Mouse (Mus musculus) neural tube, embryonic 13.5 days (tissue): ENCODE results near the gene Foxd1. TPM values are rescaled to one million over a fixed set of nuclear protein-coding genes. Genes with fewer than 3 reads are reported as not detected.

ENCODE experiments used
- ATAC-seq: fragments of 200-750 bp; cut with Nextera tagmentation; 2 replicates; pipeline ENCODE4 v1.8.0; 2017; ENCODE audit warnings: low read depth, mild to moderate bottlenecking, moderate TSS enrichment, moderate library complexity
- H3K27ac ChIP-seq: fragments of 300-500 bp; sonication (generic); replicated peaks from 2 replicates; pipeline ENCODE4 v1.5.1; 2015; ENCODE audit warnings: moderate library complexity, mild to moderate bottlenecking, inconsistent platforms
- H3K27me3 ChIP-seq: fragments of 300-500 bp; sonication (generic); 2 replicates; pipeline ENCODE4 v1.6.1; 2015; ENCODE audit warnings: mild to moderate bottlenecking, inconsistent platforms
- H3K36me3 ChIP-seq: fragments of 300-500 bp; sonication (generic); 2 replicates; pipeline ENCODE4 v1.6.1; 2015; ENCODE audit warnings: mild to moderate bottlenecking, inconsistent platforms
- H3K4me1 ChIP-seq: fragments of 300-500 bp; sonication (generic); replicated peaks from 2 replicates; pipeline ENCODE4 v1.6.1; 2015; ENCODE audit warnings: inconsistent platforms
- H3K4me2 ChIP-seq: fragments of 300-500 bp; sonication (generic); 2 replicates; pipeline ENCODE4 v1.6.1; 2015; ENCODE audit warnings: inconsistent platforms, mild to moderate bottlenecking, moderate library complexity
- H3K4me3 ChIP-seq: fragments of 300-500 bp; sonication (generic); 2 replicates; pipeline ENCODE4 v1.5.1; 2015; ENCODE audit warnings: mild to moderate bottlenecking, inconsistent platforms
- H3K9ac ChIP-seq: fragments of 300-500 bp; sonication (generic); 2 replicates; pipeline ENCODE4 v1.6.1; 2015; ENCODE audit warnings: moderate library complexity, mild to moderate bottlenecking, inconsistent platforms
- H3K9me3 ChIP-seq: fragments of 300-500 bp; sonication (generic); 2 replicates; pipeline ENCODE4 v1.6.1; 2016; ENCODE audit warnings: inconsistent platforms
- WGBS: fragments of 180-500 bp; shearing (Covaris S2); methylation state at CpG from one replicate; pipeline ENCODE4 v1.1.7; 2015; 5-methylcytosine and 5-hydroxymethylcytosine counted together
- polyA plus RNA-seq: library from polyadenylated mRNA; unstranded; fragments of >200 nt; fragmentation: Nextera tagmentation; extraction: Ambion mirVana; gene quantifications from 2 replicates; pipeline ENCODE4 v1.2.1, GENCODE M21; 2015

Foxd1 gene
- polyA plus RNA-seq, 1 experiment from 2014 or later: 1.4 TPM

- Histone ChIP-seq H3K36me3 (no peaks in the 10 kb centered on the region), H3K9ac (peak overlapping the region; percentile 67)
These were observed 2.3 kb downstream of the Foxd1 start for GRCm38 (mm10) chr13:98356176-98356972.

GRCm38 (mm10) chr13:98356973-98357425 is 3.0 kb downstream of the Foxd1 start:
- Histone ChIP-seq H3K27ac (no peak overlapping the region), H3K9ac (no peak overlapping the region), H3K4me3 (peak overlapping the region; percentile 20), H3K4me1 (peaks cover 34% of the 10 kb centered on the region), H3K36me3 (no peaks in the 10 kb centered on the region), H3K4me2 (no peak overlapping the region), H3K9me3 (no peaks in the 10 kb centered on the region), H3K27me3 (peaks cover 92% of the 10 kb centered on the region)
- no peak for ATAC-seq
- 8% methylated on average over 6 of the region's 6 CpGs for WGBS

More at GRCm38 (mm10) chr13:98356176-98356972, 2.3 kb downstream of the Foxd1 start:
- Histone ChIP-seq H3K27me3 (peaks cover 95% of the 10 kb centered on the region), H3K4me2 (0 out of 2 replicates have a peak overlapping the region, but pooled peaks have one; percentile 53), H3K4me3 (peak overlapping the region; percentile 42), H3K27ac (no peak overlapping the region), H3K9me3 (no peaks in the 10 kb centered on the region), H3K4me1 (peaks cover 34% of the 10 kb centered on the region)
- 3% methylated on average over 9 of the region's 9 CpGs for WGBS
- ATAC-seq: no peak

- no peaks in the 10 kb centered on the region for H3K9me3 ChIP-seq
- peaks cover 34% of the 10 kb centered on the region for H3K4me1 ChIP-seq
- peak overlapping the region; percentile 20 for H3K4me3 ChIP-seq
- ATAC-seq: no peak
- H3K9ac ChIP-seq: peak overlapping the region; percentile 34
- WGBS: under 1% methylated on average over 18 of the region's 18 CpGs
- H3K27ac ChIP-seq: no peak overlapping the region
- peak overlapping the region; percentile 42 for H3K4me2 ChIP-seq
- H3K27me3 ChIP-seq: peaks cover 92% of the 10 kb centered on the region
- no peaks in the 10 kb centered on the region for H3K36me3 ChIP-seq
These were observed 3.7 kb downstream of the Foxd1 start for GRCm38 (mm10) chr13:98357433-98358423.

GRCm38 (mm10) chr13:98358424-98359181 is 4.6 kb downstream of the Foxd1 start:
- H3K27me3 ChIP-seq: peaks cover 93% of the 10 kb centered on the region
- H3K36me3 ChIP-seq: no peaks in the 10 kb centered on the region
- ATAC-seq: 0 out of 2 replicates have a peak, but pooled peaks have one; percentile 15
- H3K9ac ChIP-seq: peak overlapping the region; percentile 34
- peak overlapping the region; percentile 20 for H3K4me3 ChIP-seq
- H3K4me1 ChIP-seq: peaks cover 32% of the 10 kb centered on the region
- no peaks in the 10 kb centered on the region for H3K9me3 ChIP-seq
- H3K27ac ChIP-seq: no peak overlapping the region
- 3% methylated on average over 23 of the region's 23 CpGs for WGBS
- H3K4me2 ChIP-seq: peak overlapping the region; percentile 42

GRCm38 (mm10) chr13:98359337-98359736 is 5.3 kb downstream of the Foxd1 start:
- Histone ChIP-seq H3K9ac (no peak overlapping the region), H3K9me3 (no peaks in the 10 kb centered on the region), H3K4me2 (peak overlapping the region; percentile 42; the same call in 1 of the 2 replicates), H3K4me1 (peaks cover 25% of the 10 kb centered on the region), H3K27ac (no peak overlapping the region), H3K27me3 (peaks cover 91% of the 10 kb centered on the region), H3K4me3 (no peak overlapping the region), H3K36me3 (no peaks in the 10 kb centered on the region)
- no peak for ATAC-seq
- 3% methylated on average over 7 of the region's 8 CpGs for WGBS

GRCm38 (mm10) chr13:98360391-98360790 is 6.3 kb downstream of the Foxd1 start:
- ATAC-seq: no peak
- Histone ChIP-seq H3K4me3 (no peak overlapping the region), H3K4me2 (no peak overlapping the region), H3K36me3 (no peaks in the 10 kb centered on the region), H3K9ac (no peak overlapping the region), H3K27ac (no peak overlapping the region), H3K9me3 (no peaks in the 10 kb centered on the region), H3K4me1 (peaks cover 14% of the 10 kb centered on the region), H3K27me3 (peaks cover 90% of the 10 kb centered on the region)
- 5% methylated on average over 6 of the region's 6 CpGs for WGBS

GRCm38 (mm10) chr13:98361161-98361560 is 7.1 kb downstream of the Foxd1 start:
- Histone ChIP-seq H3K4me3 (no peak overlapping the region), H3K36me3 (no peaks in the 10 kb centered on the region), H3K9me3 (no peaks in the 10 kb centered on the region), H3K9ac (no peak overlapping the region), H3K4me2 (no peak overlapping the region), H3K27ac (no peak overlapping the region), H3K27me3 (peaks cover 89% of the 10 kb centered on the region), H3K4me1 (peaks cover 14% of the 10 kb centered on the region)
- no peak for ATAC-seq
- WGBS: 9% methylated on average over 5 of the region's 5 CpGs

GRCm38 (mm10) chr13:98363046-98363445 is 9.0 kb downstream of the Foxd1 start:
- WGBS: 4% methylated on average over 4 of the region's 4 CpGs
- Histone ChIP-seq H3K4me3 (no peak overlapping the region), H3K4me1 (peaks cover 20% of the 10 kb centered on the region), H3K4me2 (no peak overlapping the region), H3K36me3 (no peaks in the 10 kb centered on the region), H3K9ac (no peak overlapping the region), H3K27ac (no peak overlapping the region), H3K27me3 (peaks cover 92% of the 10 kb centered on the region), H3K9me3 (no peaks in the 10 kb centered on the region)
- ATAC-seq: no peak

- Histone ChIP-seq H3K27me3 (peaks cover 93% of the 10 kb centered on the region), H3K4me3 (no peak overlapping the region), H3K27ac (no peak overlapping the region), H3K4me2 (no peak overlapping the region), H3K9ac (no peak overlapping the region), H3K9me3 (no peaks in the 10 kb centered on the region), H3K36me3 (no peaks in the 10 kb centered on the region), H3K4me1 (peaks cover 12% of the 10 kb centered on the region)
- under 1% methylated on average over 8 of the region's 8 CpGs for WGBS
- ATAC-seq: no peak
These were observed 11.0 kb downstream of the Foxd1 start for GRCm38 (mm10) chr13:98365081-98365480.

- H3K4me3 ChIP-seq: peak overlapping the region; percentile 20
- no peaks in the 10 kb centered on the region for H3K9me3 ChIP-seq
- peak overlapping the region; percentile 46 for H3K4me2 ChIP-seq
- H3K36me3 ChIP-seq: no peaks in the 10 kb centered on the region
- peak; percentile 63 for ATAC-seq
- WGBS: under 1% methylated on average over 48 of the region's 52 CpGs
- peaks cover 12% of the 10 kb centered on the region for H3K4me1 ChIP-seq
- H3K27ac ChIP-seq: no peak overlapping the region
- H3K27me3 ChIP-seq: peaks cover 92% of the 10 kb centered on the region
- H3K9ac ChIP-seq: no peak overlapping the region
These were observed 11.9 kb downstream of the Foxd1 start for GRCm38 (mm10) chr13:98365766-98366421.
